Mouse (Mus musculus): ENCODE measurements around the gene Slc8a1.

The Slc8a1 gene

DNA sequence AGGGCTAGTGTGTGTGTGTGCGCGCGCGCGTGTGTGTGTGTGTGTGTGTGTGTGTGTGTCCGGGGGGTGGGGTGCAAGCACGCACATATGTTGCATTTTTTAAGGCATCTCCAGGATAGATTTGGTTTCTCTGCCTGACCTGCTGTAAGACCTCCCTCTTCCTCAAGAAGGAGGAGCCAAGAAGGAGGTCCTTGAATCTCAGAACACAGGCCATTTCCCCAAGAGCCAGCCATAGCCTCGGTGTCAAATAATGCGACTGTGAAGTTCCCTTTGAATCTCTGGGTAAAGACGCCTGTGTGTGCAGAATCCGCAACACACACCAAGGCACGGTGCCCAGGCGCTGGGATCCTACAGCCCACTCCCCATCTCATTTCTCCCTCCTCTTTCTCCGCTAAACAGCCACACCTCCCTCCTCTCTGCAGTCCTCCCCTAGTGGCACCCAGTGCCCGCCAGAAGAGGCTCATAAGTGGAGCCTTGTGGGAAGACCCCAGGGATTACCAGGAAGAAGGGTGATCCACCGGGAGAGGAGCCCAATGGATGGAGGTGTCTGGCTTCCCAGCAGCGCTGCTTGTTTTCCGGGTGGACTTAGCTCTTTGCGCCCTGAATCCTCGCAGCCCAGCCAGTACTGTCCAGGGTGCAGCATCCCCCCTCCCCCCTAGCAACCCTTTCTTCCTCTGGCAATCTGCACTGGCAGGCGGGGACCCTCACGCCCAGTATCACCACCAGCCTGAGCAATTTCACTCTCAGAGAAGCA lies 68.9 kb downstream of the Slc8a1 start:
- DNase-seq = peak; percentile 26 to 41

DNA sequence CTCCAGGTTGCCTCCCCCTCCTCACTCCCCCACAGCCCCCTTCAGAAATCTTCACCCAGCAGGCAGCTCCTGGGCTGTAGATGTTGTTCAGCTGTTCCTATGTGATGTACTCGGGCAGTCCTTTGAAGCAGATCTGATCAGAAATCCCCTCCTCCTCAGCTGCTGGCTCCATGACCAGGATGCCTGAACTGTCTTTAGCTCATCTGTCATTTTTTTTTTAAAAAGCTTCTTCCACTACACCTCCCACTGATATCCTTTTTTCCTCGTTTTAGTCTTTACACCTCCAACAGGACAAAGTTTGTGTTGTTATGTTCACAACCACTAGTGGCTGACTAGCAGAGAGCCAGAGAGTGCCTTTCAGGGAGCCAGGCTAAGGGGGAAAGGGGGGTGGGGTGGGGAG lies 69.7 kb downstream of the Slc8a1 start:
- no peak for DNase-seq

DNA sequence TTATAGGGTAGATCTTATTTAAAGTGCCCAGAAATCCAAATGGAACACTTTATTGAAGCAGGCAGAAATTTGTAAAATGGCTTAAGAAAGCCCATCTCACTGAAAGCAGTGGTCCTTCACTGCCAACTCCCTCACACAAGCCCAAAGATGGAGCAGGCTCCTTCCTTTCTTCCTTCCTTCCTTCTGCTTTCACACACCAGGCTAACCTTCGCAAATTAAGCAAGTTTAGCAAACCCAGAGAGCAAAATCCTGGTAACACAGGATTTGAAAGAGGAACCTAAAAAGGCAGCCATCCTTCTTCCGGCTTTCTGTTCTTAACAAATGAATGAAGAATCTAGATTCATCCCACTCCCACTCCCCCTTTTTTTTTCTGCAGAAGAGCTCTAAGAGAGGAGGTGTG lies 70.2 kb downstream of the Slc8a1 start:
- DNase-seq = no peak

DNA sequence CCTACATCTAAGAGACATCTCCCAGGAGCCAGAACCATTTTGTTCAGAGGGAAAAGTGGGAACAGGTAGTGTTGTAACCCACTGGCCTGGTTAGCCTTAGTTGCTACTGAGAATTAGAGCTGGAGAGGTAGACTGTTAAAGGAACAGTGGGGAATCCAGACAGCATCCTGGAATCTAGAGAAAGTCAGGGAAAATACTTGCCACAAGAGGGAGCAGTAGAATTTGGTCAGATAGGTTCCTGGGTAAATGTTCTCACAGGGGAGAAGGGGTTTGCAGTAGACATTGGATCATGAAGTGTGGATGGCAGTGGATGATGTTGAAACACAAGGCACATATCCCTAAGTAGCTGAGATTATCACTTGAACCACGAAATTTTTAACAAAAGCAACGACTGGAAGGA lies 71.6 kb downstream of the Slc8a1 start:
- DNase-seq = peak; percentile 18 to 33

DNA sequence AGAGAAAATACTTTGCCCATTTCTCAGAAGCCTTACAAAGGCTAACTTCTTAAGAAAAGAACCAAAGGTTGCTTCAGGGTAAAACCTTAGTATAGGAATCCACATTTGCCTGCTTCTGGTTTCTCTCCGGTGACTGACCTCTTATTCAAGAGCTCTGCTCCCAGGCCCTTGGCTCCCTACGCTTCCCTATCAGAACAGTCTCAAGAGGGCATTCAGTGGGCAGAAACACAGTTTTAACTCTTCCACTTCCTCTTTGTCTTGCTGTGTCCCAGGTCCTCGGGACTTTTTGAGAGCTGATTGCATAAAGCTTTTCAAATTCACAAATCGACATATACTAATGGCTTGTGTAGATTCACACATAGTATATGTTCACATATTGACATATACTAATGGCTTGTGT lies 73.3 kb downstream of the Slc8a1 start:
- DNase-seq = no peak

DNA sequence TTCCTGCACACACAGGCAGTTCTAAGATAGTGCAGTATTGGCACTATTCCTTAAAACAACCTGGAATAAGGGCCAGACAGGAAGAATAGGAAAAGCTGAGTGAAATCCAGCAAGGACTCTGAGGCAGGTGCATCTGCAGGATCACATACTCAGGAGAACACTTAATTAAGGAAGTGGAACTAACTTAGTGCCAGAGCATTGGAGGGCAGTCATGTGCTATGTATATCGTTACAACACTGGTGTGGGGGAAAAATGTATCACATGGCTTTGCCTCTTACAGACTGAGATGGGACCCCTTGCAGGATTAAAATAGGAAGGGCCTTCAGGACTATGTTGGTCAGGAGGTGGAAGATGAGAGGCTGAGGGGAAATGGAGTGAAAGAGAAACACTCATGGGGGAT lies 80.3 kb downstream of the Slc8a1 start:
- DNase-seq = no peak

DNA sequence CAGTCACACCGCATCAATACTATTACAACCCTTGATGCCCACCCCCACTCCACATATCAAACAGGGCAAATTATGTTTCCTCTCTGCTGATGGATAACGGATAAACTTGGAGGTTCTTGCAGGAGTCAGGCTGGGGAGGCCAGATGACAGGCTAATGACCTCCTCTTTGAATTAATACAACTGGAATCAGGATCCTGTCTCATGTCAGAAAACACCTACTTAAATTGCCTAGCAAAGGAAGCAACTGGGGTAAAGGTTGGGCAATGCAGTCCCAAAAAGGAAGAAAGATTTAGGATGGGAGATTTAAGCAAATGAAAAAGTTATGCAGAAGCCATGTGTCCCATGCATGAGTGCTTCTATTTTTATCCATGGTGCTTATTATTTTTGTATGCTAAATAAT lies 83.6 kb downstream of the Slc8a1 start:
- DNase-seq = no peak

DNA sequence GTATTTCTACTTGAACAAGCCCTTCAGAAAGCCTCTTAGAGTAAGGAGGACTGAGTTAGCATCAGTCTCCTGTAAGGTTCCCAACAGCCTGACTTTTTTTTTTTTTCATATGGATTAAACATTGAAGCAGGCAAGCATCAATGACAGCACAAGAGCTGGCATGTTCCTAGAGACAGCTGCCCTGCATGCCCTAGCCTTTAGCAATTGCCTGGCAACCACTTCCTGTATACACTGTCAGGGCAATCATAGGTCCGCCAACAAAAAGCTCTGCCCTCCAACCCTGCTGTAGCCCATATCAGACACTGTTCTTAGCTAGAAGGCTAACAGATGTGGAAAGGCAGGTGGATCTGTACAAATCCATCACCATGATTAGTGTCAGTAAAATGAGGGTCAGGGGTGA lies 85.2 kb downstream of the Slc8a1 start:
- no peak for DNase-seq

DNA sequence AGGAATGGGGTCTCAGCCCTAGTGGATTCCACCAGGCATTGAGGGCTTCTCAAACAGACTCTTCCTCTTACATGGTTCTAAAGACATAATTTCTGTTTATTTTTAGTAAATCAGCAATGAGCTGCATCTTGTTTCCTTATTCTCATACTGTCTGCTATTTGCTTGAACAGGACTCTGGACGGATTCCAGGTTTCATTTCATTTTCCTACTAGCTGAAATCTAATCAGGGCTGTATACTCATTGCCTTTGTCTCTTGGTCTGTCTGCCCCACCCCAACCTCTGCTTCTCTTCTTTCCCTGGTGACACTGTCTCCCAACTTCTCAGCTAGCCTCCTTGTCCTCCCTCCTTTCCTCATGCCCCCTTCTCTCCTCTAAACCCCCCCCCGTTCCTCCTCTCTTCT lies 101.4 kb downstream of the Slc8a1 start:
- peak in 1 of 2 experiments; percentile 3 for DNase-seq

DNA sequence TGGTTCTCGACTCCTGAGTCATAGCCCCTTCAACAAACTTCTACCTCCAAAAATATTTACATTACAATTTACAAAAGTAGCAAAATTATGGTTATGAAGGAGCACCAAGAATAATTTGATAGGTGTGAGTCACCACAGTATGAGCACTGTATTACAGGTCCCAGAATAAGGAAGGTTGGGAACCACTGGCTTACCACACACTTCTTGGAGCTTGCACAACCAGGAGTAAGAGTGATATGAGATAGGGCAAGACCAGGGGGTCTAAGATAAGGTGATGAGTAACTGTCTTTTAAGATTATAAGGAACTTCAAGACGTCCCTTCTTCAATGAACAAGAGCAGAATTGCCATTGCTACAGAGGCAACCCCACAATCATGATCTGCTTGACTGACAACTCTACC lies 107.7 kb downstream of the Slc8a1 start:
- DNase-seq = no peak

DNA sequence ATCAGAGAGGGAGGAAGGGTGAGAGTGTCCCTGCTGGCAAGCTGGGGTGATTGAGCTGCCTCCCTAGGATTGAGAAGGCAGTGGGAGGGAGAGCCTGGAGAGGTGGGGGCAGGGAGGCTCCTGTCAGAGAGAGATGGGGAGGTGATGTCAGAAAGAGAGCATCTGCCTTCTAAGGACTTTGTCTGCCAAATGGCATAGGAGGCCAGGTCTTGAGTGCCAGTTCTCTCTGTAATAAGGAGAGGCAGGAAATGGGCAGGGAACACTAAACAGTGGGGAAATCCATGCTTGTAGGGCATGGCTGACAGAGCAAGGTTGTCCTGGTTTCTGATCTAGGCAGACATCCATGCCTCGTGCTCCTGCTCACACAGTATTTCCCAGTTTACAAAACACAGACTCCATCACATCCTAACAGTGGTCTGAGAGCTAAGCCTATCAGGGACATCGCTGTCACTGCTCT lies 117.0 kb downstream of the Slc8a1 start:
- no peak for DNase-seq

DNA sequence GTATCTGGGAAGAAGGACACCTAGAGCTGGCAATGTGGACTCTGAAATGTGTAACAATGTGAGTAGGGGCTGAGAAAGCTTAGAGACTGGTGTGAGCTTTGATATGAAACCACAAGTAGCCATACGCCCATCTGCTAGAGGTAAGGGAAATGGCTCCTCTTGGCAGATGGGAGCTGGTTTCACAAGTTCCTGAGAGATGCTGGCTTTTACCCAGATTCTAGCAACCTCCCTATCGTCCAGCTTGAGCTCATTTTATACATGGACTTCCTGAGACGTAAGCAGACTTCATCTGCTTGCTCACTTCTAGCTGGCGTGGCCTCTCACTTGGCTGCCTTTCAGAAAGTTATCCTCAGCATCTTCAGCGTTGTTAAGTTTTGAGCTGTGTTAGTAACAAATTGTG lies 119.7 kb downstream of the Slc8a1 start:
- DNase-seq = no peak

DNA sequence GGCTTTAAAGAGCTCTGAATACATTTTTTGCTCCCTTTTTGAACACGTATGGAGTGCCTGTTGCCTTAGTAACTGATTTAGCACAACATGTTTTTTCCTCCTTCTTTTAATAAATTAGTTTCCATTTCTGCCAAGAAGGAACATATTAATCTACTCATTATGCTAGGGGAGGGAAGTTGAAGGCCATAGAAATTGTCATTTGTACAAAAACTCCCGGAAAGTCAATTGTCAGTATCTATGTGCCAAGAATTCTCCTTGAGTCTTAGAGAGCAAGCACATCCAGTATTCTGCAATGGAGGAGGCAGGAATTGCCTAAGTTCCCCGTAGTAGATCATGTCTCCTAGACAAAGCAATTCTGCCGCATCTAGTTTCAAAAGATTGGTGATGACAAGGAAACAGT lies 121.9 kb downstream of the Slc8a1 start:
- peak in 1 of 2 experiments; percentile 3 for DNase-seq

DNA sequence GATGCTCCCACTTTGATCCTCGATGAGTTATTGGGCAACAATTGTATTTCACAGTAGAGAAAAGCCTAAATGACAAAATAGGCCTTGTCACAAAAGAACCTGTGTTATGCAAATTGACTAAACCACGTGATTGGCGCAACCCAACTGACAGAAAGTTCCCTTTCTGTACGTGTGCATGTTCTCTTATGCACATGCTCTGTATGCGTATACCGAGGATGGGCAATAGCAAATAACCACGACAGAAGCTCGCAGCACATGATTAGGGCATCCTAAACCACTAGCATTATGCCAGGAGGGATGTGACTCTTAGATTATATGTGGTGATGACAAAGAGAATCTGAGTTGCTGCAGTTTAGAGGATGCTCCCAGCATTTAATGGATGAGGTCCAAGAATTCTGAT lies 122.8 kb downstream of the Slc8a1 start:
- no peak for DNase-seq

DNA sequence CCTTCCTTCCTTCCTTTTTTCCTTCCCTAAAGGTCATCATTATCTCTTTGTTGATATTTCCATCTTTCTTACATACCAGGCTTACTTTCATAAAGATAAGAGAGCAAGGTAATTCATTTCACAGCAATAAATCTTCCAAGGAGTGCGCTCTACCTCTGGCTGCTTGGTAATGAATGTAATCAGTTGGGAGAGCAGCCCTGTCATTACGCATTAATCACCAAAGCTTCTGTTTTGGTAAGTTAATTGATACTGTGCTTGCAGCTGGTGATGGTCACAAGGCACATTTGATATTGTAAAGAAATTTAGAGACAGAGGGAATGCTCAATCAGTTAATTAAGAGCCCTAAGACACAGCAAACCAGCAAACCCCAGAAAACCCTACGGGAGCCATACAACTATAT lies 130.7 kb downstream of the Slc8a1 start:
- DNase-seq = no peak

DNA sequence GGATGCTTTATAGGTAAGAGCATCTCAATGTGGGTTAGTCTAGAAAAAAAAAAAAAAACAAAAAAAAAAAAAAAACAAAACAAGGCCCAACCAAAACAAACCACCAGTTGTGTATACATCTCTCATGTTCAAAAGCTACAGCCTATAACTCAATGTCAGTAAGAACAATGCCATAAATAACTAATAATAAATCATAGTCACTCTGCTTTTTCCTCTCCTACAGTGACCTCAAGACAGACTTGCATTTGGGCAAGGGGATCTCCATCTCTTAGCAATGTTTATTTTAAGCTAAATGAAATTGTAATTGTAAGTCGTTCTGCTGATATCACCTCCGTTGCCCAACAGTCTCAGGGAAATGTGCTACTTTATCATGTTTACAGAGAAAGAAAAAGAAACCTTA lies 132.1 kb downstream of the Slc8a1 start:
- DNase-seq = no peak

DNA sequence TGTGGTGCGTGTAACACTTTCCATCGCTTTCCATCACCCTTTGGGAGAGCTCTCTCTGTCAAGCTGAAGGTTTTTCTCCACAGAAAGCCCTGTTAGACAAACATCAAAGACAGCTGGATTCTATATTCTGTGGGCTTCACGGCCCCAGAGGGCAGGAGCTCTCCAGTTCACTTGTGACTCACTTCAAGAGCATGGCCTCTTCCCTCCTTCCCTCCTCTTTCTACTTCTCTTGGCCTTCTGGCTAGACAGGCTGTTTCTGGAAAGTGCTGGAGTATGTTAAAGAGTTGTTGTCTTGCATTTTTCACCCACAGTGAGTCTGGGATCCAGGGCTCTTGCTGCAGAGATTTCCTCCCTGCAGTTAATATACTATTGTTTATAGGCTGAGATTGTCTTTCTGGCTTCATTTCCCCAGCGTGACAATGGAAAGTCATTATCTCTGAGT lies 132.9 kb downstream of the Slc8a1 start:
- no peak for DNase-seq

DNA sequence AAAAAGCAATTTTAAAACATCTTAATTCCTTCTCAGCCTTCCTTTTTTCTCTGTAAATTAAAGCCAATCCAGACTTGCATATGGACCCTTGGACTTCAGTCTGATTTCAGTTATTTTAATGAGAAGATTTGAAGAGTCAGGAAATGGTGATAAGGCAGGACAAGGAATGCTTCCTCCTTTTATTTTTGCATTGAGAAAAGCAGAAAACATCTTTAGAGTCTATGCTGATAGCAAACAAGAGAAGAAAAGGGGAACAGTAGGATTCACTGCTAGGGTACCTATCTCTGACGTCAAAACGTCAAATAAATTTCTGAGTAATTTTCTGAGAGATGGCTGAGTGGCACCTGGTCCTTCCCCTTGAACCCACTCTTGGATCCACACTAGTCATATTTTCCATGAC lies 139.1 kb downstream of the Slc8a1 start:
- DNase-seq = no peak

DNA sequence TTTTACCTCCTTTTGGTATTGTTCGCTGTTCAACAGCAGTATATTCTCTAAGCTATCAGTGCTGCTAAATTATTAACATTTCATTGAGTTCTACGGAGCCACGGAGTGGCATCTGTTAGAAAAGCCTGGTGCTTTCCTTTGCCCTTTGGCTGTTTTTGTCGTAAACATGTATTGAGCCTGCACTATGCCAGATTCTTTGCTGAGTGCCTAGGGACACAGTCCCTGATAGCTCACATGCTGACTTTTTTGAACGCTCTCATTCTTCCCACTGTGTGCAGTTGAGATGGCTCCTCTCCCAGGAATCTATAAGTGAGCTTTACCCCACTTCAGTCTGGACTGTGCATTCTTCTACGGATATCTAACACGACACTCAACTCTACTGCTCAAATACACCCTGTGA lies 148.4 kb downstream of the Slc8a1 start:
- DNase-seq = no peak

DNA sequence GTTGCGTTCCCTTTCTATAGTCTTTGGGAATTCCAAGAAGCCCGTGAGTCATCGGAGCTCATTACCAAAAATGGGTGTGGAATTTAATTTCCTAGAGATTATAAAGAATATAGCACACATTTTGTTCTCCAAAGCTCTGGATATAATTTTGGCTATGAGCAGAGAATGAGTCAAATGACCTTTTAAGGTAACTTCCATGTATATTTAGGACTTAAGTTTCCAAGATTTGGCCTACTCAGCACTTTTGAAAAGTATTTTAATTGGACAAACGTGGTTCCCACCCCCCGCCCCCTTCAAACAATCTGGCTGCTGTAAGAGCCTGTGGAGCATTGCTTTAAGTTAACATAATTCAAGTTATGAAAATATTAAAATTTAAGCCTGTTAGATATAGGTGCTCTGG lies 151.4 kb downstream of the Slc8a1 start:
- no peak for DNase-seq

DNA sequence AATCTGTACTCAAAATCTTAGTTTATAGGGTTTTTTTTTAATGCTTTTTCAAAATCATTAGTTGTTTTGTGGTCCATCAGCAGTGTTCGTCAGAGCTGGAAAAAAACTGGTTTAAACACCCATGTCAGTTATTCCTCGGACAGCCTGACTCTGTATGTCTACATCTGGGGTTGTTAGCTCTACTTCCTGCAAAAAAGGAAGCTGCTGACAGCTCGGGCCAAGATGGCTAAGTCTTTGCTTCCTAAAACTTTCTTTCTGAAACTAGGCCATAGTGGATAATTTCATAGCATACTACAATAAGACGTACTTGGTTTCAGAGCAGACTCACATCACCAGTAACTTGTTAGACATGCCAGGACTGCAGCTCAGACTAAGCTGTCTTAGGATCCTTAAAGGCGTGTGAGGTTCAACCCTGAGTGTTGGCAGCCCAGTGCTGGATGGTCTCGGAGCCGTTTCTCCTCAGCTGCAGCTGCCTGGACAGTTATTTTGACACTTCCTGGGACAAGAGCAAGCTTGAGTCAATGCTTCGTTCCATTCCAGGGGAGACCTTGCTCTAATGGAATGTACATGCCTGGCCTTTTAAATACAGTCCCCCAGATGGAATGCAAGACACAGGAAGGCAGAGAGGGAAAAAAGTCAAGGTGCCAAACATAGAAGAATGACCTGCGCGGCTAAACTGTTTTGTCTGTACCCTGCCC lies 158.3 kb downstream of the Slc8a1 start:
- no peak for DNase-seq

DNA sequence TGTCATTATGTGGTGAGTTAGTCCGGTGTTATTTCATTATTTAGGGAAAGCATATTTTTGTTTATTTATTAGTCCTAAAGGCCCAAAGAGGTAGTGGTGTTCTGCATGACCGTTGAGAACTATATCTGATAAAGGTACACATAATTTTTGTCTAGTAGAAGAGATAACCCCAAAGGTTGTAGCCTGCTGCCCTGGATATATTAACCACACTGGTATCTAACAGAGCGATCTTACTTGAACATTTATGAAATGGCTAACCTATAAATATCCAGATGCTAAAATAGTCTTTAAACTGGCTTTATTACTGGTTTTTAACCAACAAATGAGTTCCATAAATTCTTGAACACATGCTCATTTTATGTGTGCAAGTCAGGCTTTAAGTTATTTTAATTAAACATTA lies 161.3 kb downstream of the Slc8a1 start:
- no peak for DNase-seq

DNA sequence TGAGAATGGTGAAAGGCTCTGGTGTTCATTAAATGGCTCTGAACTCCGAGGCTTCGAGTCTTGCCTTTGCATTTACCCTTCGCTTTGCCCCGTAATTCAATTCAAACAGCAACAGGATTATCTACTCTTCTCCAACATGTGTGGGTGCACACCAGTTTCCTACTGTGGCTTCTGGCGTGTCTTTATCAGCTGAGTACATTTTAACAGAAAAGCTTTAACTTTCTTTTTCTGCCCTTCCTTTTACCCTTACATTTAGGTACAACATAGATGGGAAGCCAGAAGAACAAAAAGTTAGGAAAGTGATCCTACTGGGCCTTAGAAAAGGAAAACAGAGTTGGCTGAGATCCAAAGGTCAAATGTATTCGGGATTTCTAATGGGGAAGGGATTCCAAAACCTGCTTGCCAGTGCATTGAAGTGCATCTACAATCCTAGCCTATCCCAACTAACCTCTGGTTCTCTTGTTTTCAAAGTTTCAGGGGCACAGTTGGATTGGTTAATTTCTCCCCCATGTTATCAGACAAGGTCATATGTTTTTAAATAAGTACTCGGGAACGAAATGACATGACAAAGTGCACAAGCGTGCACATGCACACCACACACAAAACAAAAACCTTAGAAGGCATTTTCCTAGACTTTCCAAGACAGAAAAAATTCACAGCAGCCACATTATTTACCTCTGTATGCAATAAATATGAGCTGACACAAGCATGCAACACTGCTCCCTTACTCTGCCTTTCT lies 172.4 kb downstream of the Slc8a1 start:
- no peak for DNase-seq
